Mouse (Mus musculus) kidney, postnatal 0 days (tissue): ENCODE measurements around the gene Gm3402. TPM values are rescaled to one million over a fixed set of nuclear protein-coding genes. Genes with fewer than 3 reads are reported as not detected.
"Not testable (repeated sequence)": the region's sequence is repeated elsewhere in the genome, so short reads cannot be mapped to it uniquely, and the experiment has no call there.

Source experiments
- ATAC-seq: fragments of 200-750 bp; cut with Nextera tagmentation; replicated peaks from 2 replicates; pipeline ENCODE4 v1.8.0; 2017; ENCODE audit warnings: low read depth, moderate number of reproducible peaks, moderate TSS enrichment, moderate library complexity; ENCODE audit not compliant: low FRiP score
- DNase-seq: peaks from one replicate; pipeline ENCODE4 v3.0.0-alpha.2; 2016; ENCODE audit warnings: low spot score
- H3K27ac ChIP-seq: fragments of 300-500 bp; sonication (generic); 2 replicates; pipeline ENCODE4 v1.5.1; 2014; ENCODE audit warnings: mild to moderate bottlenecking
- H3K27me3 ChIP-seq: fragments of 300-500 bp; sonication (generic); 2 replicates; pipeline ENCODE4 v1.6.1; 2014; ENCODE audit warnings: low read length, mixed read lengths; ENCODE audit not compliant: insufficient read depth
- H3K36me3 ChIP-seq: fragments of 300-500 bp; sonication (generic); 2 replicates; pipeline ENCODE4 v1.6.1; 2014; ENCODE audit warnings: low read length, mixed read lengths; ENCODE audit not compliant: insufficient read depth
- H3K4me1 ChIP-seq: fragments of 300-500 bp; sonication (generic); replicated peaks from 2 replicates; pipeline ENCODE4 v1.6.1; 2014; ENCODE audit warnings: antibody characterized with exemption, low read length, mixed read lengths; ENCODE audit not compliant: insufficient read depth
- H3K4me2 ChIP-seq: fragments of 300-500 bp; sonication (generic); 2 replicates; pipeline ENCODE4 v1.6.1; 2014; ENCODE audit warnings: mild to moderate bottlenecking, low read length, moderate library complexity, mixed read lengths
- H3K4me3 ChIP-seq: fragments of 300-500 bp; sonication (generic); replicated peaks from 2 replicates; pipeline ENCODE4 v1.5.1; 2014; ENCODE audit warnings: low read depth, low read length
- H3K9ac ChIP-seq: fragments of 300-500 bp; sonication (generic); 2 replicates; pipeline ENCODE4 v1.6.1; 2014; ENCODE audit warnings: low read depth, low read length
- H3K9me3 ChIP-seq: fragments of 300-500 bp; sonication (generic); replicated peaks from 2 replicates; pipeline ENCODE4 v1.6.1; 2016; ENCODE audit warnings: low read length, inconsistent platforms, mixed read lengths
- CTCF ChIP-seq: IDR thresholded peaks from 2 replicates; pipeline ENCODE4 v1.5.1; 2016; ENCODE audit warnings: antibody characterized with exemption, low read depth, mild to moderate bottlenecking, moderate library complexity
- WGBS: fragments of 180-500 bp; shearing (Covaris S2); extraction: QIAGEN DNeasy Blood & Tissue Kit; methylation state at CpG from one replicate; pipeline ENCODE4 v1.1.7; 2014; 5-methylcytosine and 5-hydroxymethylcytosine counted together
- polyA plus RNA-seq: library from polyadenylated mRNA; unstranded; fragments of >200 nt; fragmentation: Nextera tagmentation; extraction: Ambion mirVana; gene quantifications from 2 replicates; pipeline ENCODE4 v1.2.1, GENCODE M21; 2015

The Gm3402 gene
- polyA plus RNA-seq, 1 experiment from 2014 or later = not detected

GRCm38 (mm10) chr5:146488959-146489358, 25.0 kb upstream of the Gm3402 start:
- not testable (repeated sequence) for H3K27ac ChIP-seq, DNase-seq, H3K4me3 ChIP-seq, H3K4me1 ChIP-seq, H3K27me3 ChIP-seq, H3K9me3 ChIP-seq, H3K4me2 ChIP-seq, H3K36me3 ChIP-seq, H3K9ac ChIP-seq, ATAC-seq
- 8% methylated on average over 3 of the region's 4 CpGs for WGBS
- TF ChIP-seq CTCF = peak; percentile 48

DNA sequence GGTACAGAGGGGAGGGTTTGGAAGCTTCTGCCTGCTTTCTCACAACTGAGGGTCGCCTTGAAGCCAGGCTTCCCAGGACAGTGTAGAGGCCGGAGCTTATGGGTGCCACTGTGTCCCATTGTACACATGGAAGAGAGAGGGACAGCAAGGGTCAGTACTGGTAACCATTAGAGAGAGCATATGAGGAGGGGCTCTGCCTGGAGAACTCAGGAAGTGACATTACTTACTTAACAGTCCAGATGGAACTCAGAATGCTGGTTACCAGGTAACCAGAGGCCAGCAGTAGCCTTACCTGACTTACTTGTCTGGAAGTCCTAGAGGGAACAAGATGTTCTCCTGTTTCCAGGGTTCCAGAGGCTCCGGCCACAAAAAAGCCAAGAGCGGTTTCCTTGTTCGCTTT, 22.9 kb upstream of the Gm3402 start, which contains the start of gene Gm6370:
Gm6370 (plus strand) TSS at position 301 of the 400 bp plus-strand sequence.
- H3K4me2 ChIP-seq, H3K36me3 ChIP-seq, ATAC-seq, H3K27me3 ChIP-seq, H3K9ac ChIP-seq, H3K9me3 ChIP-seq, DNase-seq, H3K27ac ChIP-seq, H3K4me3 ChIP-seq, H3K4me1 ChIP-seq: not testable (repeated sequence)
- WGBS = no CpG with 5 or more reads among the region's 5 CpGs

GRCm38 (mm10) chr5:146502099-146502498, 11.8 kb upstream of the Gm3402 start, which contains the start of gene 4930449I24Rik:
TSS of gene 4930449I24Rik (plus strand) at chr5:146502399.
- H3K9me3 ChIP-seq, H3K4me1 ChIP-seq, H3K9ac ChIP-seq, H3K27me3 ChIP-seq, ATAC-seq, H3K4me3 ChIP-seq, H3K4me2 ChIP-seq, H3K27ac ChIP-seq, H3K36me3 ChIP-seq, DNase-seq: not testable (repeated sequence)
- WGBS = no CpG with 5 or more reads among the region's 5 CpGs

GRCm38 (mm10) chr5:146525501-146525900, 11.6 kb downstream of the Gm3402 start, which contains the start of gene Gm3404:
TSS of gene Gm3404 (plus strand) at chr5:146525801.
- not testable (repeated sequence) for ATAC-seq, H3K9me3 ChIP-seq

GRCm38 (mm10) chr5:146537347-146537746, 23.4 kb downstream of the Gm3402 start, which contains the start of gene Gm3409:
TSS of gene Gm3409 (plus strand) at chr5:146537647.
- not testable (repeated sequence) for H3K9ac ChIP-seq, H3K27me3 ChIP-seq, H3K36me3 ChIP-seq, DNase-seq, H3K9me3 ChIP-seq, H3K4me1 ChIP-seq, H3K4me3 ChIP-seq, ATAC-seq, H3K27ac ChIP-seq, H3K4me2 ChIP-seq
- WGBS = 94% methylated on average over 2 of the region's 3 CpGs

More at GRCm38 (mm10) chr5:146525501-146525900, 11.6 kb downstream of the Gm3402 start, which contains the start of gene Gm3404:
- not testable (repeated sequence) for H3K4me2 ChIP-seq, H3K4me1 ChIP-seq, H3K27me3 ChIP-seq, H3K9ac ChIP-seq, DNase-seq, H3K36me3 ChIP-seq, H3K4me3 ChIP-seq, H3K27ac ChIP-seq
- WGBS = no CpG with 5 or more reads among the region's 3 CpGs

DNA sequence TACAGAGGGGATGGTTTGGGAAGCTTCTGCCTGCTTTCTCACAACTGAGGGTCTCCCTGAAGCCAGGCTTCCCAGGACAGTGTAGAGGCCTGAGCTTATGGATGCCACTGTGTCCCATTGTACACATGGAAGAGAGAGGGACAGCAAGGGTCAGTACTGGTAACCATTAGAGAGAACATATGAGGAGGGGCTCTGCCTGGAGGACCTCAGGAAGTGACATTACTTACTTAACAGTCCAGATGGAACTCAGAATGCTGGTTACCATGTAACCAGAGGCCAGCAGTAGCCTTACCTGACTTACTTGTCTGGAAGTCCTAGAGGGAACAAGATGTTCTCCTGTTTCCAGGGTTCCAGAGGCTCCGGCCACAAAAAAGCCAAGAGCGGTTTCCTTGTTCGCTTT, 41.9 kb downstream of the Gm3402 start, which contains the start of gene Gm3415:
Gm3415 (plus strand) TSS at position 301 of the 400 bp plus-strand sequence.
- H3K4me2 ChIP-seq, DNase-seq, H3K9ac ChIP-seq, H3K27me3 ChIP-seq, H3K36me3 ChIP-seq, H3K9me3 ChIP-seq, H3K4me1 ChIP-seq, ATAC-seq, H3K4me3 ChIP-seq, H3K27ac ChIP-seq: not testable (repeated sequence)
- WGBS = no CpG with 5 or more reads among the region's 3 CpGs

GRCm38 (mm10) chr5:146564259-146564658, 50.3 kb downstream of the Gm3402 start:
- H3K9me3 ChIP-seq = no peaks in the 10 kb centered on the region
- TF ChIP-seq CTCF = no peak
- 80% methylated on average over 1 of the region's 1 CpGs for WGBS
- no peaks in the 10 kb centered on the region for H3K36me3 ChIP-seq
- H3K4me3 ChIP-seq = no peak overlapping the region
- no peaks in the 10 kb centered on the region for H3K27me3 ChIP-seq
- ATAC-seq (no peak), DNase-seq (no peak)
- no peak overlapping the region for H3K4me2 ChIP-seq
- no peaks in the 10 kb centered on the region for H3K4me1 ChIP-seq
- H3K9ac ChIP-seq = no peak overlapping the region
- H3K27ac ChIP-seq = no peak overlapping the region

Other genes starting within 250 kb of the Gm3402 start
- 1.9 and 2.0 TPM in 2 replicates for gene Wasf3, start 129.1 kb upstream of the Gm3402 start, polyA plus RNA-seq
- not detected in 2 replicates for gene Gm6408, start 32.2 kb upstream of the Gm3402 start, polyA plus RNA-seq
- not detected in 2 replicates for gene Gm6370, start 22.8 kb upstream of the Gm3402 start, polyA plus RNA-seq
- gene 4930449I24Rik, start 11.7 kb upstream of the Gm3402 start, polyA plus RNA-seq = not detected in 2 replicates
- gene Gm3404, start 11.7 kb downstream of the Gm3402 start, polyA plus RNA-seq = not detected in 2 replicates
- not detected in 2 replicates for gene Gm3409, start 23.5 kb downstream of the Gm3402 start, polyA plus RNA-seq
- gene Gm3415, start 42.0 kb downstream of the Gm3402 start, polyA plus RNA-seq = not detected in 2 replicates
- gene Gpr12, start 71.1 kb downstream of the Gm3402 start, polyA plus RNA-seq = 0.61 and 0.68 TPM in 2 replicates